Mouse (Mus musculus) myocyte (in vitro differentiated cells): ENCODE measurements around the gene Ppa1. TPM values are rescaled to one million over a fixed set of nuclear protein-coding genes. Genes with fewer than 3 reads are reported as not detected.

ENCODE experiments used
- H3K27me3 ChIP-seq: one replicate; pipeline ENCODE4 v1.6.1; 2011; ENCODE audit not compliant: control insufficient read depth, insufficient read depth, insufficient read length
- H3K36me3 ChIP-seq: one replicate; pipeline ENCODE4 v1.6.1; 2011; ENCODE audit not compliant: control insufficient read depth, insufficient read depth
- H3K4me2 ChIP-seq: one replicate; pipeline ENCODE4 v1.6.1; 2011; ENCODE audit warnings: low read depth, control low read depth
- H3K4me3 ChIP-seq: one replicate; pipeline ENCODE4 v1.5.1; 2011; ENCODE audit warnings: mild to moderate bottlenecking, control low read depth, moderate library complexity
- H3K79me2 ChIP-seq: one replicate; pipeline ENCODE4 v1.6.1; 2011; ENCODE audit not compliant: control insufficient read depth, insufficient read depth
- H3ac ChIP-seq: one replicate; pipeline ENCODE4 v1.6.1; 2011; ENCODE audit not compliant: control insufficient read depth, insufficient read length
- CEBPB ChIP-seq: IDR thresholded peaks from 2 replicates; pipeline ENCODE4 v1.6.1; 2011; ENCODE audit warnings: mild to moderate bottlenecking, moderate library complexity; ENCODE audit not compliant: poor library complexity, insufficient read depth, severe bottlenecking
- E2F4 ChIP-seq: IDR thresholded peaks from one replicate; pipeline ENCODE4 v1.6.1; 2011; ENCODE audit warnings: mild to moderate bottlenecking, control low read depth, moderate library complexity; ENCODE audit not compliant: insufficient read depth
- MAX ChIP-seq: IDR thresholded peaks from one replicate; pipeline ENCODE4 v1.6.1; 2011; ENCODE audit warnings: low read depth, mild to moderate bottlenecking, control low read depth
- MYOD1 ChIP-seq, 3 experiments: IDR thresholded peaks; one replicate each; pipeline ENCODE4 v1.6.1; 2011; ENCODE audit warnings: control low read depth in 2 of 3, low read depth in 2 of 3, mild to moderate bottlenecking in 2 of 3, moderate library complexity in 1 of 3; ENCODE audit not compliant: insufficient read length in 2 of 3, control insufficient read depth in 1 of 3
- MYOG ChIP-seq, 3 experiments: IDR thresholded peaks; one replicate each; pipeline ENCODE4 v1.6.1; 2011; ENCODE audit warnings: control low read depth in 2 of 3, low read depth in 2 of 3, mild to moderate bottlenecking in 2 of 3; ENCODE audit not compliant: insufficient read length in 2 of 3, control insufficient read depth in 1 of 3, insufficient read depth in 1 of 3
- POLR2A ChIP-seq: IDR thresholded peaks from one replicate; pipeline ENCODE4 v1.6.1; 2011; ENCODE audit warnings: low read depth, mild to moderate bottlenecking, control low read depth, moderate library complexity; ENCODE audit not compliant: insufficient read length
- POLR2AphosphoS2 ChIP-seq: IDR thresholded peaks from one replicate; pipeline ENCODE4 v1.6.1; 2011; ENCODE audit warnings: low read depth, control low read depth; ENCODE audit not compliant: insufficient read length
- REST ChIP-seq: IDR thresholded peaks from one replicate; pipeline ENCODE4 v1.6.1; 2011; ENCODE audit warnings: mild to moderate bottlenecking, control low read depth, moderate library complexity; ENCODE audit not compliant: insufficient read depth, insufficient read length
- SRF ChIP-seq: IDR thresholded peaks from one replicate; pipeline ENCODE4 v1.6.1; 2011; ENCODE audit warnings: low read depth; ENCODE audit not compliant: control insufficient read depth, insufficient read length
- TCF12 ChIP-seq: IDR thresholded peaks from one replicate; pipeline ENCODE4 v1.6.1; 2011; ENCODE audit warnings: mild to moderate bottlenecking, control low read depth; ENCODE audit not compliant: poor library complexity, insufficient read depth, severe bottlenecking
- TCF3 ChIP-seq: IDR thresholded peaks from one replicate; pipeline ENCODE4 v1.6.1; 2011; ENCODE audit warnings: low read depth, control low read depth; ENCODE audit not compliant: insufficient read length
- USF1 ChIP-seq: IDR thresholded peaks from one replicate; pipeline ENCODE4 v1.6.1; 2011; ENCODE audit warnings: low read depth, mild to moderate bottlenecking, control low read depth, moderate library complexity
- polyA plus RNA-seq: library from polyadenylated mRNA; unstranded; fragments of >200 nt; fragmentation: generic; extraction: Trizol; gene quantifications from one replicate; pipeline ENCODE4 v1.2.1, GENCODE M21; 2012; ENCODE audit warnings: missing spikeins

Ppa1 gene
- polyA plus RNA-seq, 1 experiment = 93.2 TPM

- Histone ChIP-seq H3K36me3 (no peaks in the 10 kb centered on the region), H3ac (no peak overlapping the region), H3K79me2 (no peaks in the 10 kb centered on the region), H3K4me2 (no peak overlapping the region), H3K27me3 (peaks cover 20% of the 10 kb centered on the region), H3K4me3 (no peak overlapping the region)
- TF ChIP-seq E2F4 = no peak
- TF ChIP-seq REST = no peak
- TF ChIP-seq USF1 = no peak
- TF ChIP-seq SRF = no peak
- no peak for TF ChIP-seq MYOD1 (IDR thresholded peaks at IDR 0.05; ENCODE audit: control insufficient read depth in 1 of 3, insufficient read length in 2 of 3, low read depth in 2 of 3)
- no peak for TF ChIP-seq CEBPB
- TF ChIP-seq POLR2AphosphoS2 = no peak
- no peak for TF ChIP-seq MAX
- TF ChIP-seq TCF12 = no peak
Observed at GRCm38 (mm10) chr10:61605851-61606250, 42.5 kb upstream of the Ppa1 start.

DNA sequence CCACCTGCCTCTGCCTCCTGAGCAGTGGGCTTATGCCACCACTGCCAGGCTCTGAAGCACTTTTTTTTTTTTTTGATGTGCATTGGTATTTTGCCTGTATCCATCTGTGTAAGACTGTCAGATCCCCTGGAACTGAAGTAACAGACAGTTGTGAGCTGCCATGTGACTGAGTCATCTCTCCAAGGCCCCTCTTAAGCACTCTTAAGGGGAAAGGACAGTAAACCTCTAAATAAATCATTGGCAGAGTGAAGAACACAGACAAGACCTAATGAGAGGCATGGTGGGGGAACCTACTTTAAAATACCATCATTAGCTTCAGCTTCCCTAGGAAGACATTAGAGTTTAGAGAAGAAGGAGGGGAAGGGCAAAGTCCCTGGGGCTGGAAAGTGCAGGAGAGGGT, 40.1 kb upstream of the Ppa1 start:
- H3K4me3 ChIP-seq = no peak overlapping the region
- H3K79me2 ChIP-seq = no peaks in the 10 kb centered on the region
- no peak overlapping the region for H3ac ChIP-seq
- no peaks in the 10 kb centered on the region for H3K36me3 ChIP-seq
- no peak for TF ChIP-seq MAX
- TF ChIP-seq TCF12 = no peak
- no peak overlapping the region for H3K4me2 ChIP-seq
- peaks cover 15% of the 10 kb centered on the region for H3K27me3 ChIP-seq

GRCm38 (mm10) chr10:61610650-61611235, 37.6 kb upstream of the Ppa1 start:
- no peak overlapping the region for H3K4me2 ChIP-seq
- no peaks in the 10 kb centered on the region for H3K36me3 ChIP-seq
- TF ChIP-seq REST = no peak
- no peak for TF ChIP-seq TCF12
- no peak for TF ChIP-seq USF1
- TF ChIP-seq CEBPB = no peak
- TF ChIP-seq POLR2AphosphoS2 = no peak
- no peak for TF ChIP-seq SRF
- no peak for TF ChIP-seq MYOD1 (IDR thresholded peaks at IDR 0.05; ENCODE audit: control insufficient read depth in 1 of 3, insufficient read length in 2 of 3, low read depth in 2 of 3)
- no peak for TF ChIP-seq TCF3
- TF ChIP-seq MAX = no peak
- TF ChIP-seq E2F4 = no peak
- TF ChIP-seq MYOG (IDR thresholded peaks at IDR 0.05; ENCODE audit: control insufficient read depth in 1 of 3, insufficient read depth in 1 of 3, insufficient read length in 2 of 3, low read depth in 2 of 3) = no peak
- TF ChIP-seq POLR2A = no peak
- no peak overlapping the region for H3ac ChIP-seq
- no peaks in the 10 kb centered on the region for H3K79me2 ChIP-seq
- no peaks in the 10 kb centered on the region for H3K27me3 ChIP-seq
- no peak overlapping the region for H3K4me3 ChIP-seq

DNA sequence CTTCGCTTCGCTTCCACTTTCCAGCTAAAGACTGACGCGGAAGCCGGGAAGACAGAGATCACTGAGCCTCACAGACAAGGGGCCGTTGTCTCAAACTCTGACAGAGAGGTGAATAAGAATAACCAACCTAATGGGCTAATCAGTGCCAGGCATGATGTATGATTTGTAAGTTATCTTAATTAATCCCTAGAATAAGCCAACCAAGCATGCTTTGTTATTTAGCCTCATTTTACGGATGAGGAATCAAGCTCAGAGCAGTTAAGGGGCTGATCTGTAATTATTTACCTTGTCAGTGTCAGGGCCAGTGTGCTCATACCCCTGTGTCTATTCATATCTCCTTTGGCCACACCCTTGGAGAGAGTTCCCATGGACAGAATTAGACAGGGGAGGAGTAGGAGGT, 34.0 kb upstream of the Ppa1 start:
- H3K4me3 ChIP-seq = no peak overlapping the region
- H3K79me2 ChIP-seq = no peaks in the 10 kb centered on the region
- no peak overlapping the region for H3K4me2 ChIP-seq
- H3K36me3 ChIP-seq = no peaks in the 10 kb centered on the region
- H3K27me3 ChIP-seq = no peaks in the 10 kb centered on the region
- no peak for TF ChIP-seq POLR2AphosphoS2
- TF ChIP-seq SRF = no peak
- no peak for TF ChIP-seq TCF3
- TF ChIP-seq TCF12 = no peak
- no peak for TF ChIP-seq MYOD1 (IDR thresholded peaks at IDR 0.05; ENCODE audit: control insufficient read depth in 1 of 3, insufficient read length in 2 of 3, low read depth in 2 of 3)
- no peak for TF ChIP-seq MAX
- TF ChIP-seq E2F4 = no peak
- TF ChIP-seq CEBPB = no peak
- TF ChIP-seq POLR2A = no peak
- TF ChIP-seq REST = no peak
- no peak for TF ChIP-seq USF1
- TF ChIP-seq MYOG (IDR thresholded peaks at IDR 0.05; ENCODE audit: control insufficient read depth in 1 of 3, insufficient read depth in 1 of 3, insufficient read length in 2 of 3, low read depth in 2 of 3) = no peak
- H3ac ChIP-seq = no peak overlapping the region

- H3K79me2 ChIP-seq = no peaks in the 10 kb centered on the region
- no peak overlapping the region for H3K4me3 ChIP-seq
- TF ChIP-seq CEBPB = no peak
- TF ChIP-seq MYOG (IDR thresholded peaks at IDR 0.05; ENCODE audit: control insufficient read depth in 1 of 3, insufficient read depth in 1 of 3, insufficient read length in 2 of 3, low read depth in 2 of 3) = no peak
- no peak for TF ChIP-seq TCF12
- TF ChIP-seq TCF3 = no peak
- no peak for TF ChIP-seq REST
- no peak for TF ChIP-seq MYOD1 (IDR thresholded peaks at IDR 0.05; ENCODE audit: control insufficient read depth in 1 of 3, insufficient read length in 2 of 3, low read depth in 2 of 3)
- no peak for TF ChIP-seq MAX
- no peak for TF ChIP-seq USF1
Observed at GRCm38 (mm10) chr10:61618528-61618927, 29.8 kb upstream of the Ppa1 start.

More at GRCm38 (mm10) chr10:61618528-61618927, 29.8 kb upstream of the Ppa1 start:
- no peak overlapping the region for H3K4me2 ChIP-seq
- H3ac ChIP-seq = no peak overlapping the region
- no peaks in the 10 kb centered on the region for H3K27me3 ChIP-seq
- no peaks in the 10 kb centered on the region for H3K36me3 ChIP-seq
